Mouse (Mus musculus) liver, postnatal 0 days (tissue): Measurements from ENCODE around the gene Caskin1.

ENCODE experiments used
- CTCF ChIP-seq: sonication (generic); IDR thresholded peaks from 2 replicates; pipeline ENCODE4 v1.5.1; 2016; ENCODE audit warnings: antibody characterized with exemption, low read depth
- EP300 ChIP-seq: IDR thresholded peaks from 2 replicates; pipeline ENCODE4 v1.6.1; 2016; ENCODE audit warnings: antibody characterized with exemption, low read depth, mild to moderate bottlenecking

- no peak for TF ChIP-seq CTCF
- no peak for TF ChIP-seq EP300
These were observed 10.3 kb upstream of the Caskin1 start for GRCm38 (mm10) chr17:24477985-24478600.
